Mouse (Mus musculus) midbrain, embryonic 14.5 days (tissue): Measurements from ENCODE around the gene Nlrp4e. TPM values are rescaled to one million over a fixed set of nuclear protein-coding genes. Genes with fewer than 3 reads are reported as not detected.
"Not testable (repeated sequence)": the region's sequence is repeated elsewhere in the genome, so short reads cannot be mapped to it uniquely, and the experiment has no call there.

Source experiments
- ATAC-seq: fragments of 200-750 bp; cut with Nextera tagmentation; 2 replicates; pipeline ENCODE4 v1.8.0; 2017; ENCODE audit warnings: moderate number of reproducible peaks, moderate library complexity; ENCODE audit not compliant: low FRiP score, low TSS enrichment
- DNase-seq: peaks from one replicate; pipeline ENCODE4 v3.0.0-alpha.2; 2015
- H3K27ac ChIP-seq: fragments of 300-500 bp; sonication (generic); replicated peaks from 2 replicates; pipeline ENCODE4 v1.5.1; 2014; ENCODE audit warnings: mild to moderate bottlenecking, low read depth, low read length, moderate library complexity
- H3K27me3 ChIP-seq: fragments of 300-500 bp; sonication (generic); 2 replicates; pipeline ENCODE4 v1.6.1; 2014; ENCODE audit warnings: low read length, control low read depth, mixed read lengths; ENCODE audit not compliant: control insufficient read depth, insufficient read depth
- H3K36me3 ChIP-seq: fragments of 300-500 bp; sonication (generic); 2 replicates; pipeline ENCODE4 v1.6.1; 2014; ENCODE audit warnings: low read length, control low read depth; ENCODE audit not compliant: control insufficient read depth, insufficient read depth
- H3K4me1 ChIP-seq: fragments of 300-500 bp; sonication (generic); 2 replicates; pipeline ENCODE4 v1.6.1; 2014; ENCODE audit warnings: mild to moderate bottlenecking, antibody characterized with exemption, low read length, control low read depth; ENCODE audit not compliant: control insufficient read depth, insufficient read depth
- H3K4me2 ChIP-seq: fragments of 300-500 bp; sonication (generic); 2 replicates; pipeline ENCODE4 v1.6.1; 2014; ENCODE audit warnings: mild to moderate bottlenecking, low read length, moderate library complexity
- H3K4me3 ChIP-seq: fragments of 300-500 bp; sonication (generic); replicated peaks from 2 replicates; pipeline ENCODE4 v1.5.1; 2014; ENCODE audit warnings: low read depth, low read length
- H3K9ac ChIP-seq: fragments of 300-500 bp; sonication (generic); replicated peaks from 2 replicates; pipeline ENCODE4 v1.6.1; 2014; ENCODE audit warnings: mild to moderate bottlenecking, low read length, moderate library complexity
- H3K9me3 ChIP-seq: fragments of 300-500 bp; sonication (generic); 2 replicates; pipeline ENCODE4 v1.6.1; 2016; ENCODE audit warnings: low read length, control low read depth, mixed read lengths; ENCODE audit not compliant: control insufficient read depth
- WGBS: fragments of 180-500 bp; shearing (Covaris S2); extraction: QIAGEN DNeasy Blood & Tissue Kit; methylation state at CpG from one replicate; pipeline ENCODE4 v1.1.7; 2014; 5-methylcytosine and 5-hydroxymethylcytosine counted together
- microRNA-seq: library from miRNA; unstranded; fragments of <30 nt; microRNA quantifications from one replicate; pipeline ENCODE4, GENCODE M21; 2016
- polyA plus RNA-seq: library from polyadenylated mRNA; unstranded; fragments of >200 nt; fragmentation: Nextera tagmentation; extraction: Ambion mirVana; gene quantifications from 2 replicates; pipeline ENCODE4 v1.2.1, GENCODE M21; 2014

The Nlrp4e gene
- polyA plus RNA-seq, result not detected in 2 replicates

- 85% methylated on average over 3 of the region's 3 CpGs for WGBS
- H3K27ac ChIP-seq, H3K36me3 ChIP-seq, H3K27me3 ChIP-seq, H3K4me1 ChIP-seq, DNase-seq, H3K9me3 ChIP-seq, H3K4me2 ChIP-seq, H3K9ac ChIP-seq, ATAC-seq, H3K4me3 ChIP-seq: not testable (repeated sequence)
Measured at GRCm38 (mm10) chr7:23300892-23301291, at the start of gene Nlrp4e. Gene Nlrp4e (plus strand): TSS chr7:23301192.

DNA sequence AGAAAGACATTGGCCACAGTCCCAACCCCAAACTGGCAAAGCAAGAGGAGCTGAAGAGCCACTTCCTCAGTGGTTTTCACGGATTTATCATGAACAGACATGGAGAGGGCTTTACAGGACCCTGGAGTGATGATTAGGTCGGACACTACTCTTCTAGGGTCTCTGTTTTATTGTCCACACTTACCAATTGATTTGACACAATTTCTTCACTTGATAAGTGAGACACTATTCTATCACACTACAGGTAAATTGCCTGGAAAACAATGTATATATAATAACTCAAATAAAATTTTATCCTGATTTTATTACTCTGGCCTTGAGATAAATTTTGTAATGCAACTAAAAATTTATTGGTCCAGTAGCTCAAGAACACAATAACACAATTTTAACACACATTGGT lies 49.4 kb upstream of the Nlrp4e start, which contains the start of gene Vmn1r166:
Gene Vmn1r166 (minus strand): TSS at position 101 of the 400 bp plus-strand sequence.
- not testable (repeated sequence) for DNase-seq, H3K36me3 ChIP-seq, H3K4me2 ChIP-seq, H3K9ac ChIP-seq, ATAC-seq, H3K4me1 ChIP-seq, H3K27ac ChIP-seq, H3K4me3 ChIP-seq, H3K27me3 ChIP-seq, H3K9me3 ChIP-seq
- no CpG with 5 or more reads among the region's 2 CpGs for WGBS

- not testable (repeated sequence) for DNase-seq, H3K4me1 ChIP-seq, H3K4me3 ChIP-seq, H3K9me3 ChIP-seq, H3K27me3 ChIP-seq, H3K9ac ChIP-seq, ATAC-seq, H3K27ac ChIP-seq, H3K36me3 ChIP-seq, H3K4me2 ChIP-seq
- no CpG with 5 or more reads among the region's 2 CpGs for WGBS
Measured at GRCm38 (mm10) chr7:23278800-23279199, 22.2 kb upstream of the Nlrp4e start, which contains the start of gene Gm6902. Gene Gm6902 (minus strand): TSS chr7:23278900.

- not testable (repeated sequence) for H3K27ac ChIP-seq, H3K36me3 ChIP-seq, H3K4me2 ChIP-seq, H3K27me3 ChIP-seq, H3K4me1 ChIP-seq, H3K4me3 ChIP-seq, H3K9ac ChIP-seq, DNase-seq, ATAC-seq
- 90% methylated on average over 13 of the region's 13 CpGs for WGBS
- peaks cover 36% of the 10 kb centered on the region for H3K9me3 ChIP-seq
Measured at GRCm38 (mm10) chr7:23358311-23358710, 57.3 kb downstream of the Nlrp4e start.

GRCm38 (mm10) chr7:23385589-23385988 lies 84.6 kb downstream of the Nlrp4e start, which contains the start of gene Nlrp5:
Gene Nlrp5 (plus strand): TSS chr7:23385889.
- no peaks in the 10 kb centered on the region for H3K36me3 ChIP-seq
- no peak within 1 kb of the TSS for H3K27ac ChIP-seq
- H3K9me3 ChIP-seq, result peaks cover 42% of the 10 kb centered on the region
- ATAC-seq (no peak), DNase-seq (no peak)
- no peak within 1 kb of the TSS for H3K4me2 ChIP-seq
- H3K9ac ChIP-seq, result no peak within 1 kb of the TSS
- no peaks in the 10 kb centered on the region for H3K27me3 ChIP-seq
- 78% methylated on average over 10 of the region's 10 CpGs for WGBS
- no peaks in the 10 kb centered on the region for H3K4me1 ChIP-seq
- no peak within 1 kb of the TSS for H3K4me3 ChIP-seq

Small RNA genes lying within 50 kb of the gene (microRNA-seq; reads per million reads assigned to microRNA genes)
- not detected for gene Gm25196

Other genes starting within 250 kb of the Nlrp4e start
- not detected in 2 replicates for gene Vmn1r163, start 245.7 kb upstream of the Nlrp4e start, polyA plus RNA-seq
- not detected in 2 replicates for gene Gm8720, start 233.7 kb upstream of the Nlrp4e start, polyA plus RNA-seq
- gene Gm10662, start 156.7 kb upstream of the Nlrp4e start, polyA plus RNA-seq, result not detected in 2 replicates
- gene Vmn1r165, start 83.9 kb upstream of the Nlrp4e start, polyA plus RNA-seq, result not detected in 2 replicates
- not detected in 2 replicates for gene Vmn1r166, start 49.5 kb upstream of the Nlrp4e start, polyA plus RNA-seq
- gene Gm6902, start 22.3 kb upstream of the Nlrp4e start, polyA plus RNA-seq, result not detected in 2 replicates
- gene Nlrp5, start 84.7 kb downstream of the Nlrp4e start, polyA plus RNA-seq, result not detected in 2 replicates
- gene Vmn1r167, start 206.0 kb downstream of the Nlrp4e start, polyA plus RNA-seq, result not detected in 2 replicates
- not detected in 2 replicates for gene Vmn1r168, start 238.5 kb downstream of the Nlrp4e start, polyA plus RNA-seq